Mouse (Mus musculus) liver, adult 2 months (tissue): ENCODE measurements at regions not wholly inside any gene's neighbourhood (a gene's known extent, or its start where the extent isn't known, plus 50 kb on each side); places are given as distances from the start of the nearest gene placed in this dataset.

Experiments
- DNase-seq: peaks from one replicate; pipeline ENCODE4 v3.0.0-alpha.2; 2011; ENCODE audit warnings: low read depth, low spot score; ENCODE audit errors: extremely low read depth
- H3K27ac ChIP-seq: fragments of 200-500 bp; replicated peaks from 2 replicates; pipeline ENCODE4 v1.5.1; 2012; ENCODE audit warnings: low read depth, mild to moderate bottlenecking, control low read depth, inconsistent platforms, low read length; ENCODE audit not compliant: insufficient read depth
- H3K27me3 ChIP-seq: fragments of 200-500 bp; 2 replicates; pipeline ENCODE4 v1.6.1; 2012; ENCODE audit warnings: mild to moderate bottlenecking, moderate library complexity, low read length, inconsistent platforms; ENCODE audit not compliant: control insufficient read depth, insufficient read depth
- H3K36me3 ChIP-seq: fragments of 200-500 bp; 2 replicates; pipeline ENCODE4 v1.6.1; 2012; ENCODE audit warnings: low read length, inconsistent platforms; ENCODE audit not compliant: control insufficient read depth, insufficient read depth
- H3K4me1 ChIP-seq: fragments of 200-500 bp; 2 replicates; pipeline ENCODE4 v1.6.1; 2011; ENCODE audit warnings: low read length; ENCODE audit not compliant: control insufficient read depth, insufficient read depth
- H3K4me3 ChIP-seq: fragments of 200-500 bp; 2 replicates; pipeline ENCODE4 v1.5.1; 2011; ENCODE audit warnings: low read depth, mild to moderate bottlenecking, control low read depth, low read length, moderate library complexity; ENCODE audit not compliant: insufficient read depth
- H3K79me2 ChIP-seq: fragments of 200-500 bp; 2 replicates; pipeline ENCODE4 v1.6.1; 2012; ENCODE audit warnings: inconsistent platforms, mild to moderate bottlenecking, low read length, moderate library complexity; ENCODE audit not compliant: control insufficient read depth, insufficient read depth
- H3K9ac ChIP-seq: fragments of 200-500 bp; 2 replicates; pipeline ENCODE4 v1.6.1; 2012; ENCODE audit warnings: low read depth, mild to moderate bottlenecking, control low read depth, inconsistent platforms, low read length
- CTCF ChIP-seq: fragments of 200-500 bp; IDR thresholded peaks from 2 replicates; pipeline ENCODE4 v1.5.1; 2011; ENCODE audit warnings: low read depth, low read length, control low read depth
- POLR2A ChIP-seq: fragments of 200-500 bp; IDR thresholded peaks from 2 replicates; pipeline ENCODE4 v1.6.1; 2011; ENCODE audit warnings: low read length, control low read depth; ENCODE audit not compliant: insufficient read depth; ENCODE audit errors: extremely low read depth
- WGBS: fragments of 180-500 bp; shearing (Covaris S2); methylation state at CpG from one replicate; pipeline ENCODE4 v1.1.7; 2018; 5-methylcytosine and 5-hydroxymethylcytosine counted together

DNA sequence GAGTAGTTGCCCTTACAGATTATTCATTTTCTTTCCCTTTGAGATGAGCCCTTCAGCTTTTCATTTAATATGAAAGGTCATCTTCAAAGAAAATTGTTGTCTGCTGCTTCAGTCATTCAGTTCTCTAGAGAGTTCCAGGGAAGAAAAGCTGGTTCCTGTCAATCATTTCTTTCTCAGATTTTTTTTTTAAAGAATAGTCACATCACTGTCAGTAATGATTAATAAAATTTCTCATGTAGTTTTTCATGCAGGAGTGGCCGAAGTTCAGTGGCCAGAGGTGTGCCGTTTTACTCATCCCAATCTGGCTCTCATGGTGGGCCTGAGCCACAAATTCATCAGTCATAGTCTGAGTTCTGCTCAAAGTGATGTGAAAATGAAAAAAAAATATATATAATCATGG, 121.5 kb upstream of the Nectin3 start:
- H3K9ac ChIP-seq = no peak overlapping the region
- no peaks in the 10 kb centered on the region for H3K79me2 ChIP-seq
- no peak for DNase-seq
- no peaks in the 10 kb centered on the region for H3K36me3 ChIP-seq
- TF ChIP-seq CTCF = no peak
- no peak for TF ChIP-seq POLR2A
- H3K27me3 ChIP-seq = no peaks in the 10 kb centered on the region
- no peak overlapping the region for H3K4me3 ChIP-seq
- H3K27ac ChIP-seq = no peak overlapping the region
- H3K4me1 ChIP-seq = no peaks in the 10 kb centered on the region
- 78% methylated on average over 2 of the region's 2 CpGs for WGBS

DNA sequence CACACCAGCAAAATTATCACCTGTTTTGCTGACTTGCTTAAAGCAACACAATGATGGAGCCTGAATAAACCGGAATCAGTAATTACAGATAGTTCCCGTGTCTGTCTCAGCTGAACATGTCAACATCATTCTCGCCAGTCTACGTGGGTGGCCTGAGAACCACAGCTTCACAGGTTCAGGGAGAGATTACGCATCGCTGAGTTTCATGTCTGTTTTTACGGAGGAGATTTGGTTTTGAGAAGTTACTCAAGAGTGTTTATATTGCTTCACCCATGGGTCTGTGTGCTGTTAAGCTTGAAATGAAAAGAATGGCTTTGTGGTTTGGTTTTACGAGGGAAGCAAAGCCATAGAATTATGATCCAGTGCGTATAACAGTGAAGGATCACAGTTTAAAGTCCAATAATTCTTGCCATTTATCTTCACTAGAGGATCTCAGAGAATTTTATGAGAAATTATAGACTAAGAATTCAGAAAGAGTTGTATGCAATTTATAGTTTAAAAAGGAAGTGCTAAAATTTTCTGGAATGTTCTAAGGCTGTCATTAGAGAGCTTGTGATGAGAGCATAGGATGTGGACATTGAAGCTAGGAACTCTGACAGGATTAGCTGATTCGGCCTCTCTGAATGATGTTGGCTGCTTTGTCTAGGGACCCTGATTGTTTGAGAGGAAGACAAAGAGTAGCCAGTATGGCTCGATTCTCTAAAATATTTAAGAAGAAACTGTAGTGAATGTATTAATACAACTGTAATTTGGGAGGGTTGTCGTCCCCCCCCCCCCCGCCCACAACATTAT, 119.4 kb upstream of the Nectin3 start:
- no peak for TF ChIP-seq CTCF
- no peak for TF ChIP-seq POLR2A
- DNase-seq = no peak
- WGBS = 86% methylated on average over 13 of the region's 13 CpGs
- Histone ChIP-seq H3K9ac (no peak overlapping the region), H3K27me3 (no peaks in the 10 kb centered on the region), H3K27ac (no peak overlapping the region), H3K79me2 (no peaks in the 10 kb centered on the region), H3K4me1 (no peaks in the 10 kb centered on the region), H3K4me3 (no peak overlapping the region), H3K36me3 (no peaks in the 10 kb centered on the region)

DNA sequence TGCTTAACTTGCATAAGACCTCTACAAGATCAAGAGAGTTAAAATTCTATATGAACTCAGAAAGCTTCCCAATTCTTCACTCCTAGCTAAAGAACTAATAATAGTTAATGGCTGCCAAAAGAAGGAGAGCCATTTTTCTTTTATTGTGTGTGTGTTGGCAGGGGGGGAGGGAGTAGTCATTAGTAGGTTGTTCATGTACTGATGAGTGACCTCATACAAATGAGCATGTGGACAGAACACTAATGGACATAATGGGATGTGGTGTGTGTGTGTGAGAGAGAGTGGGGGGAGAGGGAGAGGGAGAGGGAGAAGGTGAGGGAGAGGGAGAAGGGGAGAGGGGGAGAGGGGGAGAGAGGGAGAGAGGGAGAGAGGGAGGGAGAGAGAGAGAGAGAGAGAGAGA, 118.3 kb upstream of the Nectin3 start:
- DNase-seq = no peak
- no peaks in the 10 kb centered on the region for H3K27me3 ChIP-seq
- no peak overlapping the region for H3K4me3 ChIP-seq
- H3K9ac ChIP-seq = no peak overlapping the region
- TF ChIP-seq CTCF (no peak), POLR2A (no peak)
- H3K27ac ChIP-seq = no peak overlapping the region
- no peaks in the 10 kb centered on the region for H3K79me2 ChIP-seq
- H3K36me3 ChIP-seq = no peaks in the 10 kb centered on the region
- no peaks in the 10 kb centered on the region for H3K4me1 ChIP-seq

DNA sequence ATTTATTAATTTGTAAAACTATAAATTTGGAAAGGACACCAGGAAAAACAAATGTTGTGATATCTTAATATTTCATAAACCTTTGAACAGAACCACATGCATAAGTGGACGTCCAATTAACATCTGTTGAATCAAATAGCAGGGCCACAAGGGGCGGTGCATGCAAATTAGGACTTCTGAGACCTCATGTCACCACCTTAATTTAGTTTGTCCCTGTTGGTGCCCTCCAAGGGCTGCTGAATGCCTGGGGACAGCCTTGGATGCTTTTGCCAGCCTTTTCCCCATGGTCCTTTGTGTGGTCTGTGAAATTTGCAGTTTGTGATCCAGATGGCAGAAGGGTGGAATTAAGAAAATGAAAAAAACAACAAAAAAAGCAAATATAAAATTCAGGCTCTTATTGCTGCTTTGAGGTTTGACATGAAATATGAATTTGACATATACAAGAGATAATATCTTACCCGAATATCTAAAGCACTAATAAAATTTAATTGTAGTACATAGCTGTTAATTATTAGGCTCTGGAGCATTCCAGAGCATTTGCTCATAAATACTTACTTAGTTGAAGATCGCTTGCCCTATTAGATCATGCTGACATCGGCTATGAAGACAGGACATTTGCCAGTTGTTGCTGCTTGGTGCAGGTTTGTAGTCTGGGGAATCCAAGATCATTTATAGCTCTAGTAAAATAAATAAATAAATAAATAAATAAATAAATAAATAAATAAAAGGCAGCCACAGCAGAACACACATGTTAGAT, 114.9 kb upstream of the Nectin3 start:
- no peaks in the 10 kb centered on the region for H3K4me1 ChIP-seq
- H3K9ac ChIP-seq = no peak overlapping the region
- TF ChIP-seq CTCF = no peak
- TF ChIP-seq POLR2A = no peak
- no peak overlapping the region for H3K4me3 ChIP-seq
- no peak overlapping the region for H3K27ac ChIP-seq
- H3K27me3 ChIP-seq = no peaks in the 10 kb centered on the region
- WGBS = 81% methylated on average over 5 of the region's 5 CpGs
- no peaks in the 10 kb centered on the region for H3K36me3 ChIP-seq
- no peak for DNase-seq
- no peaks in the 10 kb centered on the region for H3K79me2 ChIP-seq

DNA sequence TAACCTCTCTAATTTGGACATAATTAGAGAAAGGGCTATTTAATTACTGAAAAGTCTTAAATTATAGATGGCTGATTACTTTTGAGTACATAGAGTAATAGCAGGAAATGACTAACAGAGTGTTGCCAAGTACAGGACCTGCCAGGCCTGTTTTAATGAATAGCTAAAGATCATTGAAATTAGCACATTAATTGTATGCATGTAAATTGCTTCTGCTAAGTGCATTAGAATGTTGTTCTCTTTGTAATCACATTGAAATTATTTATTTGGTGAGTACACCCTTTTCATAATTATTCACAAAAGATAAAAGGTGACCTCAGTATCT, 107.5 kb upstream of the Nectin3 start:
- peaks cover 2% of the 10 kb centered on the region; the same call in 1 of the 2 replicates for H3K4me1 ChIP-seq
- TF ChIP-seq POLR2A (no peak), CTCF (no peak)

More for the DNA sequence above, 107.5 kb upstream of the Nectin3 start:
- H3K27ac ChIP-seq = no peak overlapping the region
- H3K4me3 ChIP-seq = no peak overlapping the region
- H3K36me3 ChIP-seq = no peaks in the 10 kb centered on the region
- H3K27me3 ChIP-seq = no peaks in the 10 kb centered on the region
- H3K79me2 ChIP-seq = no peaks in the 10 kb centered on the region
- no peak for DNase-seq
- H3K9ac ChIP-seq = no peak overlapping the region
